Mouse (Mus musculus): ENCODE measurements around the gene Isy1.

GRCm38 (mm10) chr6:87851871-87852270 lies 13.3 kb upstream of the Isy1 start:
- TF ChIP-seq CTCF (IDR thresholded peaks at IDR 0.05; ENCODE audit: low read depth, low read length) (no peak), POLR2A (IDR thresholded peaks at IDR 0.05; ENCODE audit: borderline replicate concordance, low read depth, low read length) (no peak)
